Mouse (Mus musculus) liver, embryonic 14.5 days (tissue): ENCODE results near the gene Tcte2.

ENCODE experiments used
- CTCF ChIP-seq: IDR thresholded peaks from 2 replicates; pipeline ENCODE4 v1.5.1; 2016; ENCODE audit warnings: antibody characterized with exemption, low read depth, control low read depth
- EP300 ChIP-seq: IDR thresholded peaks from 2 replicates; pipeline ENCODE4 v1.6.1; 2016; ENCODE audit warnings: antibody characterized with exemption, low read depth

DNA sequence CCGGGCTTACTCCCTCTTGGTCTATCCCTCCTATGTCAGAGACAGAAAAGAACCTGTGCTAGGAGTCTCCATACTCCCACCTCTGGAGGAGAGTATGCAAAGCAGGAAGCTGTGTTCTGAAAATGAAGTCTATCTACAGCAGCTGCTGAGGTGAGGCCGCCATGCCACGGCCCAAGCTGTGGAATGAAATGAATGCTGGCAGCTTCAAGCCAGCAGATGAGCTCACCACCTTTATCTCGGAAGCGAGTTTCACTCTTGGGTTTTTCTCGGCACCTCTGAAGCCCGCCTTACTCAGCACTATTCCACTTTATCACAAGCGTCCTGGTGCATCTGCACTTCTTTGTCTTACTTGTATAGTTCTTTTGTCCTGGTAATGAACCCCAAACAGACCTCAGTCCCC lies 28.9 kb downstream of the Tcte2 start:
- TF ChIP-seq CTCF (no peak), EP300 (no peak)
